Mouse (Mus musculus): ENCODE results near the gene Lrp5.

Gene Lrp5

GRCm38 (mm10) chr19:3562298-3562697, 124.1 kb downstream of the Lrp5 start:
- DNase-seq (ENCODE audit: low read depth, low spot score), result peak; percentile 64

DNA sequence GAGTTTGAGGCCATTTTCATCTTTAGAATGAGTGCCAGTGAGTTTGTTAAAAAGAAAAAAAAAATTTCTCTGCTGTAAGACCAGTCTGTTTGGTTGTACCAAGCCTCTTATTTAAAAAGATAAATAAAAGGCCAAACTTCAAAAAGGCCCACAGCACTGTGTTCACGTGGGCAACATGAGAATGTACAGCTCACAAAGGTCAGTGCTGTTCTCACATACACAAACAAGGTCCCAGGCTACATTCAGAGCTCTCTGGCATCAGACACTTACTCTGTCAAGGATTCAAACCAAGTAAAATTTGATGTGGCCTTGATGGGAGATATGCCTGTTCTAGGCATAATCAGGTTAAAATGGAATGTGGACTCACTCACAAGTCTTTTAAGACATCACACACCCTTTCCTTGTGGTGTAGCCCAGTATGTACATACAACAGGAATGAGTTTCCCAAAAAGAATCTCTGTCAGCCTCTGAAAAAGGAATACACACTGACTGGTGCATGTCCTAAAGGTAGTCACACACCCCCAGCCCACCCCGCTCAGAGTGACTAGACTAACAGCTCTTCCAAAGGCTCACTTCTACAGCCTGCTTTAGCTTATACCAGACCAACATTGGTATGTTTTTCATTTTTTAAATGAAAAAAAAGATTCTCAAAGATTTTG, 130.1 kb downstream of the Lrp5 start:
- no peak for DNase-seq (ENCODE audit: low read depth, low spot score)

GRCm38 (mm10) chr19:3554785-3555184, 131.6 kb downstream of the Lrp5 start:
- no peak for DNase-seq (ENCODE audit: low read depth, low spot score)

DNA sequence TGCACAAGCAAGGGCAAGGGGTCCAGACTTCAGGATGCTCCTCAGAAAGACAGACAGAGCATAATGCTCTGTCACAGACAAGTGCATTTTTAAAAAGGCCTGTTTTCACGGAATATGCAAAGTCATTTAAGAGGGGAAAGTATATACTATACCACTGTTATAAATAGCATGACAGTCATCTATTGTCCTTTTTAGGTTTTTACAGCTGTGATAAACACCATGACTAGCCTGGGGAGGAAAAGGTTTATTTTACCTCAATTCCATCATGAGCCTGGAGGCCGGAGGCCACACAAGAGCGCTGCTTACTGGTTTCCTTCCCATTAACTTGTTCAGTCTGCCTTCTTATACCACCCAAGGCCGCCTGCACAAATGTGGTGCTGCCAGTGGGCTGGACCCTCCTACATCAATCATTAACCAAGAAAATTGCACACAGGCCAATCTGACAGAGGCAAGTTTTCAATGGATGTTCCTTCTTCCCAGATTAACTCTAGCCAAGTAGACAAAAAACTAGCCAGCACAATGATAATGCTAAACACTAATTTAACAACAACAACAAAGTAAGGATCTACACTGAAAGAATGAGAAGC, 134.7 kb downstream of the Lrp5 start:
- DNase-seq (ENCODE audit: low read depth, low spot score), result no peak

- no peak for DNase-seq (ENCODE audit: low read depth, low spot score)
These were observed 136.3 kb downstream of the Lrp5 start for GRCm38 (mm10) chr19:3550101-3550500.

GRCm38 (mm10) chr19:3549263-3549662, 137.1 kb downstream of the Lrp5 start:
- no peak for DNase-seq (ENCODE audit: low read depth, low spot score)

DNA sequence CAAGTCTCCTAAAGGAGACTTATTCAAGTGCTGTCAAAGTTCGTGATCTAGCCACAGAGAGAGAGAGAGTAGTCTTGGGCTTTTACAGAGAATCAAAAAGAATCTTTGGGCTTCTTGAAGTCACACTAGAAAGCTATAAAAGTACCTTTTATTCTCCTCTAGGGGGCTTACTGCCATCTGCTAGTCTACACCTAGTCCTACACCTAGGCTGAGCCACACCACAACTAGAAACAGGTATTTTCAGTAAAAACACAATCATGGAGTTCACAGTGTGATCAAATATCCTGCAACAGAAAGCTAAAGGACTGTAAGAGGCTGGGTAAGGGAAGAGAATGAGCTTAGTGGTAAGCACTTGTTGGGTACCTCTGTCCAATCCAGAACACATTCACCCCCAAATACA, 138.1 kb downstream of the Lrp5 start:
- peak; percentile 73 for DNase-seq (ENCODE audit: low read depth, low spot score)

DNA sequence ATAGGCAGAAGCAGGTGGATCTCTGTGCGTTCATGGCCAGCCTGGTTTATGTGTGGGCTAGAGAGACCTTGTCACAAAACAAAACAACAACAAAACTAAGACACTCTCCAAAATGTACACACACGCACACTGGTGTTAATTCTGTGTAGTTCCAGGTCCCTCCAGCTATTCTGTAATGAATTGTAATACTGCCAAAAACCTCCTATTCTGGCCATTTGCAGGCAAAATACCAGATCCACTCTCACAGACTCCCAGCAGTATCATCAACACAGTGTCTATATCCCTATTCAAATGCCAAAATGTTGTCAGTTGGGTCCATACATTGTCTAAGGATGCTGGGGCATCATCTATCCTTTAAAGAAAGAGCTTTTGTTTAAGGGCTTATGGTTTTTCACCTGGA, 141.4 kb downstream of the Lrp5 start:
- DNase-seq (ENCODE audit: low read depth, low spot score), result no peak

DNA sequence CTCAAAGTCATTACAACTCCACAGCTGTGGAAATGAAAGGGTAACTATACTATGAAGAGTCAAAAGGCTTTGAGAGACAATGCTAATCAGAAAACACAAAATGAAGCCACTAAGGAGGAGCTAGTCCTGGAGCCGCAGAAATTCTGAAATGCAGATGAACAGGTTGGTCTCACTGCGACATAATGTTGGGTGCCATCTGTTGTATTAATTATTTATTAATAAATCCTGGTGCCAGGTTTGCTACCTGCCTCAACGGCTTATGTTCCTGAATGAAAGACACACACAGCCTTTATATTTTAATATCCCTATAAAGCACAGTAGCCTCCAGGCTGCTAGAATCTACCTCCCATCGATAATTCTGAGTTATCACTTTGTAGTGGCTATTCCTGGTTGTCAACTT, 143.8 kb downstream of the Lrp5 start:
- DNase-seq (ENCODE audit: low read depth, low spot score), result no peak

DNA sequence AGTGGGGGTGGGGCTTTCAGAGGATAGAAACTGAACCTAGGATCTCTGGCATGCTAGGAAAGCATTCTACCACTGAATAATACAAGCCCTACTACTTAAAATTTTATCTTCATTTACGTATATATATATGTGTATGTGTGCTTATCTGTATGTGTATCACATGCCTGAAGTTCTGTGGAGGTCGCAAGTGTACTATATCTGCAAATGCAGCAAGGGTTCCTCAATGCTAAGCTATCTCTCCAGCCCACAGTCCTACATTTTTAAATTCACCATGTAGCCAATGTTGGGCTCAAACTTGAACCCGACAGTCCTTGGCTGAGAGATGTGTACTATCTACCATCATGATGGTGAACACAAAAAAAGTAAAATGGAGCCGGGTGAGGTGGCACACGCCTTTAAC, 145.4 kb downstream of the Lrp5 start:
- no peak for DNase-seq (ENCODE audit: low read depth, low spot score)

GRCm38 (mm10) chr19:3540254-3540653, 146.1 kb downstream of the Lrp5 start:
- no peak for DNase-seq (ENCODE audit: low read depth, low spot score)

- no peak for DNase-seq (ENCODE audit: low read depth, low spot score)
These were observed 146.9 kb downstream of the Lrp5 start for GRCm38 (mm10) chr19:3539456-3539855.

DNA sequence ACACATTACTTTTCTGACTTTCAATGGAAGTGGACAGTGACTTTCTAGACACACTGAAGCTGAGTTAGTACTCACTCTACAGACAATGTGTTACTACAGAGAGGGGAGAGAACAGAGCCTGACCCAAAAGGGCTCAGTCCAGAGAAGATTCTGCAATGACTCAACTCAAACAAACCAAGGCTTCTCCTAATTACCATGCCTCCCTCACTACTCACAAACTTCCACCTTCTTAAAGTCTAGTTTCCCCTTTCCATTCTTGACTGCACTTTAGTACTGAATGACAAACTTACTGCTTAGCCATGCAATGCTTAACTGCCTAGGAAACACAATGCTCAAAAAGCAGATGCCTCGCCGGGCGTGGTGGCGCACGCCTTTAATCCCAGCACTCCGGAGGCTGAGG, 148.7 kb downstream of the Lrp5 start:
- peak; percentile 34 for DNase-seq (ENCODE audit: low read depth, low spot score)

DNA sequence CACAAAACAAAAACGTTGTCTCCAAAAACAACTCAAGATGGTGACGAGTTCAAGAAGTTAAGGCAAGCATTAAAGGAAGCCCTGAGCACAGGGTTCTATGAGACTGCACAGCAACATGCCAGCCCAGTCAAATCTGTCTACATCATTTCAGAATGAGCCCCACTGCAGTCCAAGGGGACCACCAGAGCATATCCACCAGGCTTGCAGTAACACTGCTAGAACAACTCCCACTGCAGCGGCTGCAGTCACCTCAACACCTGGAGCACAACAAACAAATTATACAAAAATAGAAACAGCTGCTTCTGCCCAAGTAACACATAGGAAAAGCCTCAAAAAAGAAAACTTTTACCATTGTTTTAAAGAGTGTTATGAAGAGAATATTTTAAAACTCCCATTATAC, 151.4 kb downstream of the Lrp5 start:
- no peak for DNase-seq (ENCODE audit: low read depth, low spot score)

Measured in R1 (cell line).